Mouse (Mus musculus): ENCODE measurements around the gene Gm42688. TPM values are rescaled to one million over a fixed set of nuclear protein-coding genes. Genes with fewer than 3 reads are reported as not detected.
"Not testable (repeated sequence)": the region's sequence is repeated elsewhere in the genome, so short reads cannot be mapped to it uniquely, and the experiment has no call there.

The Gm42688 gene
- polyA plus RNA-seq, 1 experiment from 2014 or later, result 2.4 TPM

- H3K4me3 ChIP-seq, result peak overlapping the region; percentile 54
Observed at GRCm38 (mm10) chr6:83141636-83142035, 40.2 kb downstream of the Gm42688 start.

DNA sequence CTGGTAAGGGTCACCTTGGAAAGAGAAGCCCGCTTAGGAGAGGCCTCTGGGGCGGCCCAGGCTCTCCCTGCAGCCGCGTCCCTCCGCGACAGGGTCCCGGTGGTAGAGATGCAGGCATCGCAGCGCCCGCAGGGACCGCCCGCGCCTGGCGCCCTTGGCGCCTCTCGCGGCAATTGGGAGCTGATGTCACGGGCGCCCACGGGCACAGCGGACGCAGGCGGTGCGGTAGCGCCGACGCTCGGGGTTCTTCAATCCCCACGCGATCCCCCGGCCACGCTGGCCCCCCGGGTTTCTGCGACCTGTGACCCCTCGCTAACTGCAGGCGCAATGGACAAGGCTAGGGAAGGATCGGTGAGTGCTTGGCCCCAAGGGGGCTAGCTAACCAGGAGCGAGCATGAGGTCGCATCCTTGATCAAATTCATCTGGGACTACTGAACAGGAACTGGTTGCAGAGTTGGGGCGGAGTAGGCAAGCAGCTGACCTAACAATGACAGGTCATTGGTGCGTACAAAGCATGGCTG lies 40.9 kb downstream of the Gm42688 start:
- peak overlapping the region; percentile 79 for H3K27ac ChIP-seq (replicated peaks)

More at GRCm38 (mm10) chr6:83141636-83142035, 40.2 kb downstream of the Gm42688 start:
- DNase-seq (ENCODE audit: low spot score), result no peak
- WGBS, result 29% methylated on average over 4 of the region's 4 CpGs
- Histone ChIP-seq H3K27ac (replicated peaks) (peak overlapping the region; percentile 79), H3K36me3 (peaks cover 17% of the 10 kb centered on the region), H3K9me3 (replicated peaks) (no peaks in the 10 kb centered on the region), H3K27me3 (ENCODE audit: low read depth, poor library complexity, severe bottlenecking) (peaks cover 14% of the 10 kb centered on the region), H3K4me1 (peaks cover 62% of the 10 kb centered on the region)

GRCm38 (mm10) chr6:83142886-83143285 lies 41.5 kb downstream of the Gm42688 start:
- H3K27ac ChIP-seq (replicated peaks), result no peak overlapping the region
- DNase-seq (ENCODE audit: low spot score), result no peak
- peaks cover 58% of the 10 kb centered on the region for H3K4me1 ChIP-seq
- H3K36me3 ChIP-seq, result peaks cover 30% of the 10 kb centered on the region
- no peaks in the 10 kb centered on the region for H3K9me3 ChIP-seq (replicated peaks)
- WGBS, result 61% methylated on average over 11 of the region's 11 CpGs
- H3K4me3 ChIP-seq, result peak overlapping the region; percentile 54; the same call in 1 of the 2 replicates
- H3K27me3 ChIP-seq (ENCODE audit: low read depth, poor library complexity, severe bottlenecking), result peaks cover 14% of the 10 kb centered on the region

More for the DNA sequence above, 40.9 kb downstream of the Gm42688 start:
- Histone ChIP-seq H3K4me3 (peak overlapping the region; percentile 54), H3K36me3 (peaks cover 24% of the 10 kb centered on the region), H3K4me1 (peaks cover 61% of the 10 kb centered on the region), H3K27me3 (ENCODE audit: low read depth, poor library complexity, severe bottlenecking) (peaks cover 14% of the 10 kb centered on the region), H3K9me3 (replicated peaks) (no peaks in the 10 kb centered on the region)
- under 1% methylated on average over 41 of the region's 41 CpGs for WGBS
- peak; percentile 39 for DNase-seq (ENCODE audit: low spot score)

- DNase-seq (ENCODE audit: low spot score), result no peak
- Histone ChIP-seq H3K4me3 (no peak overlapping the region), H3K4me1 (peaks cover 35% of the 10 kb centered on the region), H3K27me3 (ENCODE audit: low read depth, poor library complexity, severe bottlenecking) (peaks cover 14% of the 10 kb centered on the region), H3K27ac (replicated peaks) (no peak overlapping the region), H3K9me3 (replicated peaks) (no peaks in the 10 kb centered on the region), H3K36me3 (peaks cover 46% of the 10 kb centered on the region)
- 86% methylated on average over 2 of the region's 2 CpGs for WGBS
Observed at GRCm38 (mm10) chr6:83145209-83145608, 43.8 kb downstream of the Gm42688 start.

DNA sequence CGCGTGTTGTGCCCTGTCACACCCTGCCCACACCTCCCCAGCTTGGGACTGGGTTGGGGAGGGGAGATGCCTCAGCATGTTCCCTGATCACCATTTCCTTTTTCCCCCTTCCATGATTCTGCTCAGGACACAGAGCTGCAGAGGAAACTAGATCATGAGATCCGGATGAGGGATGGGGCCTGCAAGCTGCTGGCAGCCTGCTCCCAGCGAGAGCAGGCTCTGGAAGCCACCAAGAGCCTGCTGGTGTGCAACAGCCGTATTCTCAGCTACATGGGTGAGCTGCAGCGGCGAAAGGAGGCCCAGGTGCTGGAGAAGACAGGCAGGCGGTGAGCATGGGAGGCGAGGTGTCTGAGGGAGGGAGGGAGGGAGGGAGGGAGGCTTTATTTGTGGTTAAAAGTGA lies 44.4 kb downstream of the Gm42688 start:
- H3K27ac ChIP-seq (replicated peaks), result no peak overlapping the region
- H3K36me3 ChIP-seq, result peaks cover 52% of the 10 kb centered on the region
- peaks cover 14% of the 10 kb centered on the region for H3K27me3 ChIP-seq (ENCODE audit: low read depth, poor library complexity, severe bottlenecking)
- H3K4me3 ChIP-seq, result no peak overlapping the region
- no peaks in the 10 kb centered on the region for H3K9me3 ChIP-seq (replicated peaks)
- DNase-seq (ENCODE audit: low spot score), result no peak
- 79% methylated on average over 9 of the region's 9 CpGs for WGBS
- H3K4me1 ChIP-seq, result peaks cover 39% of the 10 kb centered on the region

GRCm38 (mm10) chr6:83147280-83147679 lies 45.9 kb downstream of the Gm42688 start:
- H3K27me3 ChIP-seq (ENCODE audit: low read depth, poor library complexity, severe bottlenecking), result peaks cover 2% of the 10 kb centered on the region
- WGBS, result 59% methylated on average over 7 of the region's 7 CpGs
- H3K9me3 ChIP-seq (replicated peaks), result no peaks in the 10 kb centered on the region
- peaks cover 42% of the 10 kb centered on the region for H3K4me1 ChIP-seq
- H3K4me3 ChIP-seq, result no peak overlapping the region
- no peak for DNase-seq (ENCODE audit: low spot score)
- no peak overlapping the region for H3K27ac ChIP-seq (replicated peaks)
- H3K36me3 ChIP-seq, result peaks cover 66% of the 10 kb centered on the region

GRCm38 (mm10) chr6:83151721-83152120 lies 50.3 kb downstream of the Gm42688 start:
- H3K27me3 ChIP-seq (ENCODE audit: low read depth, poor library complexity, severe bottlenecking), result peaks cover 16% of the 10 kb centered on the region
- peaks cover 55% of the 10 kb centered on the region for H3K4me1 ChIP-seq
- H3K36me3 ChIP-seq, result peaks cover 74% of the 10 kb centered on the region
- H3K9me3 ChIP-seq (replicated peaks), result no peaks in the 10 kb centered on the region
- no peak for DNase-seq (ENCODE audit: low spot score)
- WGBS, result 26% methylated on average over 8 of the region's 8 CpGs
- peak overlapping the region; percentile 52; the same call in 1 of the 2 replicates for H3K27ac ChIP-seq (replicated peaks)
- no peak overlapping the region for H3K4me3 ChIP-seq

- Histone ChIP-seq H3K4me3 (no peak overlapping the region), H3K27me3 (ENCODE audit: low read depth, poor library complexity, severe bottlenecking) (peaks cover 23% of the 10 kb centered on the region), H3K27ac (replicated peaks) (no peak overlapping the region), H3K4me1 (peaks cover 49% of the 10 kb centered on the region), H3K36me3 (peaks cover 61% of the 10 kb centered on the region), H3K9me3 (replicated peaks) (no peaks in the 10 kb centered on the region)
- DNase-seq (ENCODE audit: low spot score), result no peak
- WGBS, result 85% methylated on average over 12 of the region's 12 CpGs
Observed at GRCm38 (mm10) chr6:83153038-83153437, 51.6 kb downstream of the Gm42688 start.

DNA sequence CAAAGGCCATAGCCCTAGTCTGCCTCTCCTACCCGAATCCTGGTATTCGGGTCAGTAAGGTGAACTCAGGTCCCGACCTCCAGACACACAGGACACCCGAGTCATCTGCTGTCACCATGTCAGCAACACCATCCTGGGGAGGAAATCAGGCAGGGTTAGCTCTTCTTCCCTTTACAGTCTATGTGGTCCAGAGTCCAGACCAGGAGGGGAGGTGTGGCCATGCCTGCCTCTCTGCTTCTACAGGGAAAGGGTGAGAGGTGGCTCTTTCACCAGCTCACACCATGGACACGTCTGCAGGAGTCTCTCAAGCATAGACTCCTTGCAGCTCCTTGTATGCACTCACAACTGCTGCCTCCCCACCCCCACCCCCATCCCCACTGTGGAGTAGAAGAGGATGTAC lies 52.1 kb downstream of the Gm42688 start:
- H3K4me1 ChIP-seq, result peaks cover 49% of the 10 kb centered on the region
- WGBS, result 80% methylated on average over 5 of the region's 5 CpGs
- peaks cover 23% of the 10 kb centered on the region for H3K27me3 ChIP-seq (ENCODE audit: low read depth, poor library complexity, severe bottlenecking)
- H3K27ac ChIP-seq (replicated peaks), result no peak overlapping the region
- no peak for DNase-seq (ENCODE audit: low spot score)
- no peaks in the 10 kb centered on the region for H3K9me3 ChIP-seq (replicated peaks)
- H3K36me3 ChIP-seq, result peaks cover 57% of the 10 kb centered on the region
- H3K4me3 ChIP-seq, result no peak overlapping the region

GRCm38 (mm10) chr6:83155552-83156238 lies 54.3 kb downstream of the Gm42688 start:
- peak overlapping the region; percentile 84 for H3K27ac ChIP-seq (replicated peaks)

DNA sequence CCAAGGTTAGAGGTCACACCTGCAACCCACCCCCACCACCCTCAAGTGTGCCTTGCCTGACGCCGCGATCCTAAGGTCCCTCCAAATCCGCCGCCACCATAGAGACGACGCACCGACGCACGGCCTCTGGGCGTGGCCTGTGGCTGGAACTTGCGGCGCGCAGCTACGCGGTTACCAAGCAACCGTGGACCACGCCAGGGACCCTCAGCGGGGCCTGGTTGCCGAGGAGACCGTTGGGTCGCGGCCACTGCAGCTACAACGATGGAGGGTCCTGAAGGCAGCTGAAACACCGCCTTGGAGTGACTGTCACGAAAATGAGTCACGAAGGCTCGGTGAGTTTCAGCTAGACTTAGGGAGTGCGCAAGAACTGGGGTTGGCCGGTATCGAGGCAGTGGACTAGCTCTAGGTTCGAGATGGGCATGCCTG lies 54.9 kb downstream of the Gm42688 start, which contains the start of the genes Wdr54 and 1700003E16Rik:
Gene Wdr54, minus strand, starts transcription at position 139 of the 426 bp plus-strand sequence.
Gene 1700003E16Rik, plus strand, starts transcription at position 146 of the 426 bp plus-strand sequence.
- Histone ChIP-seq H3K4me3 (peak within 1 kb of the TSS; percentile 71), H3K27ac (replicated peaks) (peak within 1 kb of the TSS; percentile 84), H3K9me3 (replicated peaks) (no peaks in the 10 kb centered on the region), H3K4me1 (peaks cover 44% of the 10 kb centered on the region), H3K27me3 (ENCODE audit: low read depth, poor library complexity, severe bottlenecking) (peaks cover 40% of the 10 kb centered on the region), H3K36me3 (peaks cover 29% of the 10 kb centered on the region)
- DNase-seq (ENCODE audit: low spot score), result peak; percentile 92
- 1% methylated on average over 32 of the region's 32 CpGs for WGBS

More at GRCm38 (mm10) chr6:83155552-83156238, 54.3 kb downstream of the Gm42688 start:
- no peaks in the 10 kb centered on the region for H3K9me3 ChIP-seq (replicated peaks)
- H3K27me3 ChIP-seq (ENCODE audit: low read depth, poor library complexity, severe bottlenecking), result peaks cover 34% of the 10 kb centered on the region
- peaks cover 46% of the 10 kb centered on the region for H3K4me1 ChIP-seq
- no peak for DNase-seq (ENCODE audit: low spot score)
- 9% methylated on average over 23 of the region's 23 CpGs for WGBS
- H3K4me3 ChIP-seq, result peak overlapping the region; percentile 71
- peaks cover 34% of the 10 kb centered on the region for H3K36me3 ChIP-seq

DNA sequence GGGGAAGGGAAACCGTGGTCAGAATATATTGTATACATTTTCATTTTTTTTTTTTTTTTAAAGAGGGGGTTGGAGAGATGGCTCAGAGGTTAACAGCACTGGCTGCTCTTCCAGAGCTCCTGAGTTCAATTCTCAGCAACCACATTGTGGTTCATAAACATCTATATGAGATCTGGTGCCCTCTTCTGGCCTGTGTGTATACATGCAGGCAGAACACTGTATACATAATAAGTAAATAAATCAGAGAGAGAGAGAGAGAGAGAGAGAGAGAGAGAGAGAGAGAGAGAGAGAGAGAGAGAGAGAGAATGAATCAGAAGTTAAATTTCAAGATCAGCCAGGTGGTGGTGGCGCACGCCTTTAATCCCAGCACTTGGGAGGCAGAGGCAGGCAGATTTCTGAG lies 58.0 kb downstream of the Gm42688 start:
- not testable (repeated sequence) for H3K27ac ChIP-seq (replicated peaks); H3K36me3 ChIP-seq; DNase-seq (ENCODE audit: low spot score); H3K9me3 ChIP-seq (replicated peaks); H3K4me3 ChIP-seq
- Histone ChIP-seq H3K27me3 (ENCODE audit: low read depth, poor library complexity, severe bottlenecking) (peaks cover 60% of the 10 kb centered on the region), H3K4me1 (peaks cover 45% of the 10 kb centered on the region)
- 34% methylated on average over 3 of the region's 3 CpGs for WGBS
